Mouse (Mus musculus) limb, embryonic 11.5 days (tissue): ENCODE measurements around the gene Ankrd44. TPM values are rescaled to one million over a fixed set of nuclear protein-coding genes. Genes with fewer than 3 reads are reported as not detected.

Source experiments
- ATAC-seq: fragments of 200-750 bp; cut with Nextera tagmentation; 2 replicates; pipeline ENCODE4 v1.8.0; 2017; ENCODE audit warnings: low read depth; ENCODE audit not compliant: insufficient number of reproducible peaks, low FRiP score, low TSS enrichment
- DNase-seq: peaks from one replicate; pipeline ENCODE4 v3.0.0-alpha.2; 2015; ENCODE audit warnings: low spot score
- H3K27ac ChIP-seq: fragments of 300-500 bp; sonication (generic); replicated peaks from 2 replicates; pipeline ENCODE4 v1.5.1; 2014; ENCODE audit warnings: low read depth, mild to moderate bottlenecking, low read length
- H3K27me3 ChIP-seq: fragments of 300-500 bp; sonication (generic); 2 replicates; pipeline ENCODE4 v1.6.1; 2014; ENCODE audit warnings: mild to moderate bottlenecking, low read length, mixed read lengths; ENCODE audit not compliant: control insufficient read depth, insufficient read depth
- H3K36me3 ChIP-seq: fragments of 300-500 bp; sonication (generic); 2 replicates; pipeline ENCODE4 v1.6.1; 2014; ENCODE audit warnings: mild to moderate bottlenecking, low read length, moderate library complexity, mixed read lengths; ENCODE audit not compliant: control insufficient read depth, insufficient read depth
- H3K4me1 ChIP-seq: fragments of 300-500 bp; sonication (generic); 2 replicates; pipeline ENCODE4 v1.6.1; 2014; ENCODE audit warnings: low read length, mixed read lengths; ENCODE audit not compliant: control insufficient read depth, insufficient read depth
- H3K4me2 ChIP-seq: fragments of 300-500 bp; sonication (generic); 2 replicates; pipeline ENCODE4 v1.6.1; 2014; ENCODE audit warnings: low read depth, mild to moderate bottlenecking, moderate library complexity; ENCODE audit not compliant: severe bottlenecking
- H3K4me3 ChIP-seq: fragments of 300-500 bp; sonication (generic); 2 replicates; pipeline ENCODE4 v1.5.1; 2014; ENCODE audit warnings: low read depth, low read length
- H3K9ac ChIP-seq: fragments of 300-500 bp; sonication (generic); 2 replicates; pipeline ENCODE4 v1.6.1; 2014; ENCODE audit warnings: mild to moderate bottlenecking, low read length
- H3K9me3 ChIP-seq: fragments of 300-500 bp; sonication (generic); 2 replicates; pipeline ENCODE4 v1.6.1; 2016; ENCODE audit warnings: low read length; ENCODE audit not compliant: control insufficient read depth
- WGBS: fragments of 180-500 bp; shearing (Covaris S2); extraction: QIAGEN DNeasy Blood & Tissue Kit; methylation state at CpG from one replicate; pipeline ENCODE4 v1.1.7; 2014; 5-methylcytosine and 5-hydroxymethylcytosine counted together
- polyA plus RNA-seq: library from polyadenylated mRNA; unstranded; fragments of >200 nt; fragmentation: Nextera tagmentation; extraction: Ambion mirVana; gene quantifications from 2 replicates; pipeline ENCODE4 v1.2.1, GENCODE M21; 2014

Ankrd44 gene
- polyA plus RNA-seq, 1 experiment from 2014 or later, result 23.5 TPM

GRCm38 (mm10) chr1:54824106-54824808, 101.9 kb downstream of the Ankrd44 start:
- Histone ChIP-seq H3K36me3 (no peaks in the 10 kb centered on the region), H3K27me3 (no peaks in the 10 kb centered on the region), H3K9ac (no peak overlapping the region), H3K4me2 (no peak overlapping the region), H3K27ac (no peak overlapping the region), H3K4me1 (no peaks in the 10 kb centered on the region), H3K9me3 (no peaks in the 10 kb centered on the region), H3K4me3 (no peak overlapping the region)
- WGBS, result 65% methylated on average over 14 of the region's 14 CpGs
- DNase-seq, result no peak
- no peak for ATAC-seq

- H3K9ac ChIP-seq, result no peak overlapping the region
- ATAC-seq, result no peak
- WGBS, result 97% methylated on average over 1 of the region's 1 CpGs
- H3K27me3 ChIP-seq, result no peaks in the 10 kb centered on the region
- H3K4me1 ChIP-seq, result no peaks in the 10 kb centered on the region
- H3K36me3 ChIP-seq, result no peaks in the 10 kb centered on the region
- DNase-seq, result no peak
- no peak overlapping the region for H3K4me2 ChIP-seq
- H3K27ac ChIP-seq, result no peak overlapping the region
- no peaks in the 10 kb centered on the region for H3K9me3 ChIP-seq
- no peak overlapping the region for H3K4me3 ChIP-seq
Observed at GRCm38 (mm10) chr1:54821797-54822196, 104.4 kb downstream of the Ankrd44 start.

GRCm38 (mm10) chr1:54815206-54815855, 110.9 kb downstream of the Ankrd44 start:
- Histone ChIP-seq H3K4me2 (no peak overlapping the region), H3K9ac (no peak overlapping the region), H3K9me3 (no peaks in the 10 kb centered on the region), H3K4me1 (no peaks in the 10 kb centered on the region), H3K36me3 (no peaks in the 10 kb centered on the region), H3K4me3 (no peak overlapping the region), H3K27ac (no peak overlapping the region), H3K27me3 (no peaks in the 10 kb centered on the region)
- 79% methylated on average over 9 of the region's 9 CpGs for WGBS
- ATAC-seq (no peak), DNase-seq (no peak)

- no peak for ATAC-seq
- Histone ChIP-seq H3K27ac (no peak overlapping the region), H3K4me1 (no peaks in the 10 kb centered on the region), H3K4me2 (no peak overlapping the region), H3K36me3 (no peaks in the 10 kb centered on the region), H3K4me3 (no peak overlapping the region), H3K9ac (no peak overlapping the region), H3K27me3 (no peaks in the 10 kb centered on the region), H3K9me3 (no peaks in the 10 kb centered on the region)
- no peak for DNase-seq
- 84% methylated on average over 10 of the region's 10 CpGs for WGBS
Observed at GRCm38 (mm10) chr1:54809811-54810549, 116.2 kb downstream of the Ankrd44 start.

- Histone ChIP-seq H3K9ac (no peak overlapping the region), H3K9me3 (no peaks in the 10 kb centered on the region), H3K36me3 (no peaks in the 10 kb centered on the region), H3K4me3 (no peak overlapping the region), H3K27ac (no peak overlapping the region), H3K4me1 (no peaks in the 10 kb centered on the region), H3K27me3 (no peaks in the 10 kb centered on the region), H3K4me2 (no peak overlapping the region)
- ATAC-seq, result no peak
- DNase-seq, result no peak
- 94% methylated on average over 13 of the region's 13 CpGs for WGBS
Observed at GRCm38 (mm10) chr1:54809098-54809490, 117.1 kb downstream of the Ankrd44 start.

- no peaks in the 10 kb centered on the region for H3K9me3 ChIP-seq
- H3K4me2 ChIP-seq, result no peak overlapping the region
- H3K4me3 ChIP-seq, result no peak overlapping the region
- H3K4me1 ChIP-seq, result no peaks in the 10 kb centered on the region
- WGBS, result 31% methylated on average over 4 of the region's 4 CpGs
- ATAC-seq (no peak), DNase-seq (no peak)
- no peak overlapping the region for H3K9ac ChIP-seq
- no peaks in the 10 kb centered on the region for H3K27me3 ChIP-seq
- H3K27ac ChIP-seq, result no peak overlapping the region
- H3K36me3 ChIP-seq, result no peaks in the 10 kb centered on the region
Observed at GRCm38 (mm10) chr1:54808401-54809097, 117.6 kb downstream of the Ankrd44 start.

- ATAC-seq, result no peak
- WGBS, result 88% methylated on average over 3 of the region's 3 CpGs
Observed at GRCm38 (mm10) chr1:54807832-54808231, 118.4 kb downstream of the Ankrd44 start.

GRCm38 (mm10) chr1:54806116-54806850, 119.9 kb downstream of the Ankrd44 start:
- no peaks in the 10 kb centered on the region for H3K9me3 ChIP-seq
- no peak overlapping the region for H3K4me2 ChIP-seq
- H3K4me3 ChIP-seq, result no peak overlapping the region
- no peak for ATAC-seq
- no peak overlapping the region for H3K27ac ChIP-seq
- H3K9ac ChIP-seq, result no peak overlapping the region
- no peak for DNase-seq
- no peaks in the 10 kb centered on the region for H3K4me1 ChIP-seq
- WGBS, result 92% methylated on average over 2 of the region's 2 CpGs
- no peaks in the 10 kb centered on the region for H3K36me3 ChIP-seq
- no peaks in the 10 kb centered on the region for H3K27me3 ChIP-seq

More at GRCm38 (mm10) chr1:54807832-54808231, 118.4 kb downstream of the Ankrd44 start:
- H3K36me3 ChIP-seq, result no peaks in the 10 kb centered on the region
- H3K9ac ChIP-seq, result no peak overlapping the region
- DNase-seq, result no peak
- H3K4me1 ChIP-seq, result no peaks in the 10 kb centered on the region
- H3K4me2 ChIP-seq, result no peak overlapping the region
- no peaks in the 10 kb centered on the region for H3K27me3 ChIP-seq
- H3K27ac ChIP-seq, result no peak overlapping the region
- no peaks in the 10 kb centered on the region for H3K9me3 ChIP-seq
- H3K4me3 ChIP-seq, result no peak overlapping the region
